Mouse (Mus musculus) midbrain, embryonic 15.5 days (tissue): ENCODE results near the gene Colq. TPM values are rescaled to one million over a fixed set of nuclear protein-coding genes. Genes with fewer than 3 reads are reported as not detected.

ENCODE experiments used
- ATAC-seq: fragments of 200-750 bp; cut with Nextera tagmentation; replicated peaks from 2 replicates; pipeline ENCODE4 v1.8.0; 2017; ENCODE audit warnings: moderate TSS enrichment
- H3K27ac ChIP-seq: fragments of 300-500 bp; sonication (generic); 2 replicates; pipeline ENCODE4 v1.5.1; 2015; ENCODE audit warnings: mild to moderate bottlenecking, inconsistent platforms
- H3K27me3 ChIP-seq: fragments of 300-500 bp; sonication (generic); replicated peaks from 2 replicates; pipeline ENCODE4 v1.6.1; 2015; ENCODE audit warnings: inconsistent platforms
- H3K36me3 ChIP-seq: fragments of 300-500 bp; sonication (generic); replicated peaks from 2 replicates; pipeline ENCODE4 v1.6.1; 2015; ENCODE audit warnings: inconsistent platforms
- H3K4me1 ChIP-seq: fragments of 300-500 bp; sonication (generic); 2 replicates; pipeline ENCODE4 v1.6.1; 2015; ENCODE audit warnings: inconsistent platforms
- H3K4me2 ChIP-seq: fragments of 300-500 bp; sonication (generic); 2 replicates; pipeline ENCODE4 v1.6.1; 2015; ENCODE audit warnings: inconsistent platforms, mild to moderate bottlenecking, moderate library complexity
- H3K4me3 ChIP-seq: fragments of 300-500 bp; sonication (generic); 2 replicates; pipeline ENCODE4 v1.5.1; 2015; ENCODE audit warnings: mild to moderate bottlenecking, inconsistent platforms
- H3K9ac ChIP-seq: fragments of 300-500 bp; sonication (generic); 2 replicates; pipeline ENCODE4 v1.6.1; 2015; ENCODE audit warnings: mild to moderate bottlenecking, inconsistent platforms
- H3K9me3 ChIP-seq: fragments of 300-500 bp; sonication (generic); 2 replicates; pipeline ENCODE4 v1.6.1; 2016; ENCODE audit warnings: inconsistent platforms
- WGBS: fragments of 180-500 bp; shearing (Covaris S2); methylation state at CpG from one replicate; pipeline ENCODE4 v1.1.7; 2015; ENCODE audit warnings: mixed read lengths; 5-methylcytosine and 5-hydroxymethylcytosine counted together
- polyA plus RNA-seq: library from polyadenylated mRNA; unstranded; fragments of >200 nt; fragmentation: Nextera tagmentation; extraction: Ambion mirVana; gene quantifications from 2 replicates; pipeline ENCODE4 v1.2.1, GENCODE M21; 2015

Colq gene
- polyA plus RNA-seq, 1 experiment from 2014 or later, result not detected

DNA sequence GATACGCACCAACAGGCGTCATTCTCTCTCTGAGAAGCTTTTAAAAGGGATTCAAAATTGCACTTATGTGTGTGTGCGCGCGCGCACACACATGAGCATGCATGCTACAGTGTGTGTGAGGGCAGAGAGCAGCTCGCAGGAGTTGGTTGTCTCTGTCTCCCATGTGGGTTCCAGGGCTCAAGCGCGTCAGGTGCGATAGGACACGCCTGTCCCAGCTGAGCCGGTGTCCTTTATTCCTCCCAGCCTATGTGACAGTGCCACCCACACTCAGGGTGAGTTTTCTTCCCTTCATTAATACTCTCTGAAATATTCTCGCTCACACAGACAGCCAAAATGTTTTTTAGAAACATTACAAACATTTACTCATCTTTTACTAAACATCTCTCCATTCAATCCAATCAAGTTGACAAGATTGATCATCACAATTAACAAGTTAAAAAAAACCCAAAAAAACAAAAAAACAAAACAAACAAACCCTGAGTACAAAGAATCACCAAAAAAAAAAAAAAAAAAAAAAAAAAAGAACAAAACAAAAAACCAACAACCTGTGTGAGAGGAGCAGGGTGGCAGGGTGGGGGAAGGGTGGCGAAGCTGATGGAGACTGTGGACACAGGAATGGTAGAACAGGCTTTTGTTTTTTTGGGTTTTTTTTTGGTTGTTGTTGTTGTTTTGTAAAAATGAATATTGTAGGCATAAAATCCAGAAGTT, 10.9 kb upstream of the Colq start:
- WGBS, result 93% methylated on average over 14 of the region's 14 CpGs
- Histone ChIP-seq H3K9me3 (no peaks in the 10 kb centered on the region), H3K36me3 (no peaks in the 10 kb centered on the region), H3K9ac (no peak overlapping the region), H3K27ac (no peak overlapping the region), H3K27me3 (no peaks in the 10 kb centered on the region), H3K4me1 (no peaks in the 10 kb centered on the region), H3K4me3 (no peak overlapping the region), H3K4me2 (no peak overlapping the region)
- no peak for ATAC-seq

DNA sequence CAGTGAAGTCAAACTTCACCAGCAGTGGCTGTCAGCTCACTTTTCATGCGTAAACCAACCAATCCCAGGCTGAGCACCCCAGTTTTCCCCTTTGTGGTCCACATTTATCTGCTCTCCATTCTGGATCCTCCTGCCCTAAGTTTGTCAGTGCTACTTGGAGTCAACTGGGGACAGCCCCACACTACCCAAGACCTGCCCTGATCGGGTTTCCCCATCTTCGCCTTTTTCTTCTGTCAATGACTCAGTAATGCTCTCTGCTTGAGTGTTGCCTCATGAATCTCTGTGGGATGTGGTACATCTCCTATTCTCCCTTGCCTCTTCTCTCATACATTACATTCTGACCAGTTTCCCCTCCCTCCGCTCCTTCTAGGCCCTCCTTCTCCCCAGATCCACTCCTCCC, 6.3 kb upstream of the Colq start:
- Histone ChIP-seq H3K36me3 (no peaks in the 10 kb centered on the region), H3K9me3 (no peaks in the 10 kb centered on the region), H3K4me2 (no peak overlapping the region), H3K9ac (no peak overlapping the region), H3K4me3 (no peak overlapping the region), H3K27me3 (no peaks in the 10 kb centered on the region), H3K27ac (no peak overlapping the region), H3K4me1 (no peaks in the 10 kb centered on the region)
- 91% methylated on average over 4 of the region's 4 CpGs for WGBS
- no peak for ATAC-seq

GRCm38 (mm10) chr14:31596408-31596807, 5.3 kb upstream of the Colq start:
- Histone ChIP-seq H3K9ac (no peak overlapping the region), H3K36me3 (no peaks in the 10 kb centered on the region), H3K4me3 (no peak overlapping the region), H3K9me3 (no peaks in the 10 kb centered on the region), H3K4me2 (no peak overlapping the region), H3K27me3 (no peaks in the 10 kb centered on the region), H3K4me1 (no peaks in the 10 kb centered on the region), H3K27ac (no peak overlapping the region)
- WGBS, result 86% methylated on average over 7 of the region's 7 CpGs
- ATAC-seq, result no peak

GRCm38 (mm10) chr14:31594693-31595092, 3.5 kb upstream of the Colq start:
- ATAC-seq, result no peak
- H3K4me1 ChIP-seq, result no peaks in the 10 kb centered on the region
- WGBS, result 79% methylated on average over 3 of the region's 3 CpGs

DNA sequence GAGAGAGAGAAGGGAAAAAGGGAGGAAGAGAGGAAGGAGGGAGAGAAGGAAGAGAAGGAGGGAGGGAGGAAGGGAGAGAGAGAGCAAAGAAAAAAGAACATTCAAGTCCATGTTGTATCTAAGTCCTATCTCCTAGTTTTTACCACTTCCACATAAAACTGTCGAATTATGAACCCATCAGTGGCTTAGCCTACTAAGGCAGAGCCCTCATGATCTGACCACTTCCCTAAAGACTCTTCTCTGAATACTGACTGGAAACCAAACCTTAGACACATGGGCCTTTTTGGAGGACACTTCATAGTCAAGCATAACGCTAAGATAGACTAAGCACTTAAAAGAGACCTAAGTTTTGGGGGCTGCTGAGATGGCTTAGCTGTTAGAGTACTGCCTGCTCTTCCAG, 1.9 kb upstream of the Colq start:
- H3K4me3 ChIP-seq, result no peak overlapping the region
- no peak overlapping the region for H3K9ac ChIP-seq
- no peaks in the 10 kb centered on the region for H3K27me3 ChIP-seq
- H3K4me1 ChIP-seq, result no peaks in the 10 kb centered on the region
- 78% methylated on average over 2 of the region's 2 CpGs for WGBS
- no peak overlapping the region for H3K27ac ChIP-seq
- no peaks in the 10 kb centered on the region for H3K36me3 ChIP-seq
- no peak overlapping the region for H3K4me2 ChIP-seq
- ATAC-seq, result no peak
- H3K9me3 ChIP-seq, result no peaks in the 10 kb centered on the region

More at GRCm38 (mm10) chr14:31594693-31595092, 3.5 kb upstream of the Colq start:
- Histone ChIP-seq H3K36me3 (no peaks in the 10 kb centered on the region), H3K9me3 (no peaks in the 10 kb centered on the region), H3K27ac (no peak overlapping the region), H3K4me2 (no peak overlapping the region), H3K27me3 (no peaks in the 10 kb centered on the region), H3K4me3 (no peak overlapping the region), H3K9ac (no peak overlapping the region)

GRCm38 (mm10) chr14:31586451-31586850, 4.7 kb downstream of the Colq start:
- Histone ChIP-seq H3K9me3 (no peaks in the 10 kb centered on the region), H3K4me1 (no peaks in the 10 kb centered on the region), H3K4me2 (no peak overlapping the region), H3K27ac (no peak overlapping the region), H3K4me3 (no peak overlapping the region), H3K9ac (no peak overlapping the region), H3K27me3 (no peaks in the 10 kb centered on the region), H3K36me3 (no peaks in the 10 kb centered on the region)
- 80% methylated on average over 8 of the region's 8 CpGs for WGBS
- ATAC-seq, result no peak

- Histone ChIP-seq H3K4me1 (no peaks in the 10 kb centered on the region), H3K9ac (no peak overlapping the region), H3K27ac (no peak overlapping the region), H3K4me2 (no peak overlapping the region), H3K36me3 (no peaks in the 10 kb centered on the region), H3K27me3 (no peaks in the 10 kb centered on the region), H3K9me3 (no peaks in the 10 kb centered on the region), H3K4me3 (no peak overlapping the region)
- no peak for ATAC-seq
- 84% methylated on average over 8 of the region's 9 CpGs for WGBS
These were observed 8.1 kb downstream of the Colq start for GRCm38 (mm10) chr14:31583082-31583481.

GRCm38 (mm10) chr14:31577966-31578735, 13.0 kb downstream of the Colq start:
- H3K9me3 ChIP-seq, result no peaks in the 10 kb centered on the region
- H3K27me3 ChIP-seq, result no peaks in the 10 kb centered on the region
- no peak overlapping the region for H3K27ac ChIP-seq
- no peak for ATAC-seq
- H3K9ac ChIP-seq, result no peak overlapping the region
- WGBS, result 61% methylated on average over 9 of the region's 9 CpGs
- H3K4me2 ChIP-seq, result no peak overlapping the region
- no peaks in the 10 kb centered on the region for H3K36me3 ChIP-seq
- H3K4me3 ChIP-seq, result no peak overlapping the region
- H3K4me1 ChIP-seq, result no peaks in the 10 kb centered on the region

DNA sequence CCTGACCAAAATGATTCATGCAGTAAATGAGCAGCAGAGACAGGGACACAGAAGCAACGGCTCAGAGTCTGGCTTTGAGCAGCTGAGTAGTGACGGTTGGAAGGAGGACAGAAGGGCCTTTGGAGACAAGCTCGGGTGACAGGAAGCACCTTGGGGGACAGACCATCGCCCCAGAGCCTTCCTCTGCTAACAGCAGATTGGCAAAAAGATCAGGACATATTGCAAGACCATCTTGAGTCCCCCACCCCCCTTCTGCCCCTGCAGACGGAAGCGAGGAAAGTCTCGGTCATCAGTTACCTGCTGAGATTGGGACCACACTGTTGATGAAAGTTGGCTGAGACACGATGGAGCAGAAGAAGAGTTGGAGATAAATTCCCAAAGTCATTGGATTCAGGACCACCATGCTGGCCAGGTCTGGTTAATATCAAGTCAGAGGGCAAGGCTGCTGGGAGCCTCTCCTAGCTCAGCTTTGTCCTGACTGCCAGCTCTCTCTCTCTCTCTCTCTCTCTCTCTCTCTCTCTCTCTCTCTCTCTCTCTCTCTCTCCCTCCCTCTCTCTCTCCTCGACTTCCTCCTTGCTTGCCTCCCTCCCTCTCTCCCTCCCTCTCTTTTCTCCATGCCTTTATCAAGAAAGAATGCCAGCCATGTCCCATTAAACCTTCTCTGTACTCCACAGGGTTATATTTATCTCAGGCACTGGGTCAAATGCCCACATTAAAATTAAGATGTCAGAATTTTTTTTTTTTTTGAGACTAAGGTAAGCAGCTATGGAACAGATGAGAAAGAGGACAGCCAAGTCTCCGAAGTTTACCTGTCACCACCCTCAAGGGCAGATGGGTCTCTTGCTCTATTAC, 14.1 kb downstream of the Colq start:
- Histone ChIP-seq H3K36me3 (no peaks in the 10 kb centered on the region), H3K4me2 (no peak overlapping the region), H3K4me3 (no peak overlapping the region), H3K27ac (no peak overlapping the region), H3K9me3 (no peaks in the 10 kb centered on the region), H3K27me3 (no peaks in the 10 kb centered on the region), H3K4me1 (no peaks in the 10 kb centered on the region), H3K9ac (no peak overlapping the region)
- ATAC-seq, result no peak
- WGBS, result 68% methylated on average over 10 of the region's 10 CpGs

DNA sequence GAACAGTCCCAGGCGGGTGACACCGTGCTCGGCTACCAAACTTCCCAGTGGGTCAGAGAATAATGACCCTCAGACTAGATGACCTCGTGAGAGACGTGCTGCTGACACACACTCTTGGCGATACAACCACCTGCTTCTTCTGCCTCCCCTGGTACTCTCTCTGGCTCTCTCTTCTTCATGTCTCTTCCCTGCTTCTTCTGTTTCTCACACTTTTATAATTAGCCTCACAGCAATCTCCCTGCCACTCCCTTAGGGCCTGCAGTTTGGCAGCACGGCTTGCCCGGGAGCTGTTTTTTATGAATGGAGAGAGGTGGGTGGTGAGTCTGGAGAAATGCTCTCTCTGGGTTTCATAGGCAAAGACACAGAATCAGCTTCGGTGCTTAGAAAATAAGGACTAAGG, 15.3 kb downstream of the Colq start:
- ATAC-seq, result no peak
- Histone ChIP-seq H3K4me1 (no peaks in the 10 kb centered on the region), H3K4me3 (no peak overlapping the region), H3K4me2 (no peak overlapping the region), H3K27ac (no peak overlapping the region), H3K36me3 (no peaks in the 10 kb centered on the region), H3K9ac (no peak overlapping the region), H3K27me3 (no peaks in the 10 kb centered on the region), H3K9me3 (no peaks in the 10 kb centered on the region)
- WGBS, result 81% methylated on average over 9 of the region's 9 CpGs

DNA sequence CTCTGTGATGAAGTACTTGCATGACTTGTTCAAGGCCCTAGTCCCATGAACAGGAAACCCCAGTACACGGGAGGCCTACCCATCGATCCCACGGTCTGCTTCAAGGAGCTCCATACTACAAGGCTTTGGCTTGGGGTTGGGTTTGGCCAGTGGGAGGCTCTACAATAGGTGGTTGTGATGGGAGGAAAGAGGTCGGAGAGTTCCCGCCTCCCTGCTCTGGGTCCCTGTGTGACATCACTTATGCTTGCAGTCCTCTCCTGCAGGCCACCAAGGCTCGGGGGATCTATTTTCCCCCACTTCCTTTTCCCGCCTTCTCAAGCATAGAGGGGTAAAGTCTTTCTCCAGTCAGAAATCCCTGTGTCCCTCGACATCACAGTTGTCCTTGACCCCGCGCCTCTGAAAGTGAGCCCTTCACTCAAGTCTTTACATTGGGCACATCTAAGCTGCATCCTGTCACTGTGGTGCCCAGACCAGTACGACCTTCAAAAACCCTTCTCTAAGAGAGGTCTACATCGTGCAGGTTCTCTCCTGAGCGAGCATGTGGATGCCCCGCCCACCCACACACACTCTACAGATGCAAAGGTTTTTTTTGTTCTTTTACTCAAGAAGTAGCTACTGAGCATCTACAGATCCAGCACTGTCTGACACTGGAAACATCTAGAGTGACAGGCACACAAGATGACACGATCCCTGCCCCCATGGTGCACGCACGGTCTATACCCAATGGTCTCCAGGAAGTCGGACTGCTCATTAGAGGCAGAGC, 16.1 kb downstream of the Colq start:
- Histone ChIP-seq H3K36me3 (no peaks in the 10 kb centered on the region), H3K4me3 (no peak overlapping the region), H3K27me3 (no peaks in the 10 kb centered on the region), H3K27ac (no peak overlapping the region), H3K4me2 (no peak overlapping the region), H3K9me3 (no peaks in the 10 kb centered on the region), H3K4me1 (no peaks in the 10 kb centered on the region), H3K9ac (no peak overlapping the region)
- no peak for ATAC-seq
- 93% methylated on average over 18 of the region's 18 CpGs for WGBS
